ENCODE assay signal across 19 mouse cellular contexts in genomic region chr15:84741573-84741972, GRCm38 (mm10). TPM values are rescaled to one million over a fixed set of nuclear protein-coding genes. Genes with fewer than 3 reads are reported as not detected.
DNase-seq lines count a peak whose midpoint lies in the region; ATAC-seq and TF ChIP-seq lines count a peak whose summit lies in the region.
"Had no signal": no experiment of that assay in that cellular context is flagged by ENCODE, and none has a peak within 500 bp of the region (broad histone marks: within the 10 kb centered on the region; RNA-seq: fewer than 3 reads in every experiment).

No protein-coding gene starts in this region.

- ATAC-seq in heart, postnatal 0 days (ENCODE audit: insufficient read depth, low read depth): no peak
- no peak for ATAC-seq in heart, embryonic 11.5 days (replicated peaks; ENCODE audit: insufficient number of reproducible peaks, low FRiP score, low TSS enrichment)
- ATAC-seq in lung, embryonic 14.5 days (ENCODE audit: insufficient read depth): no peak
- no peak for ATAC-seq in granulocyte monocyte progenitor cell, adult 5-6 weeks (replicated peaks; ENCODE audit: poor library complexity, severe bottlenecking)
- ATAC-seq: activated CD4-positive, CD25-positive, alpha-beta regulatory T cell, adult 4 months; midbrain, embryonic 16.5 days; Patski had no signal

- peaks cover 9% of the 10 kb centered on the region; the same call in 1 of the 2 replicates for H3K4me1 ChIP-seq in heart, postnatal 0 days (ENCODE audit: control insufficient read depth, insufficient read depth)
- H3K4me1 ChIP-seq in heart, embryonic 11.5 days (ENCODE audit: control insufficient read depth, insufficient read depth, low read length): peaks cover 18% of the 10 kb centered on the region; the same call in 1 of the 2 replicates
- H3K4me1 ChIP-seq in lung, embryonic 14.5 days (ENCODE audit: insufficient read depth): no peaks in the 10 kb centered on the region
- H3K4me1 ChIP-seq in limb, embryonic 10.5 days: peaks cover 22% of the 10 kb centered on the region

- no peak for TF ChIP-seq EP300 in heart, postnatal 0 days (IDR thresholded peaks at IDR 0.05; ENCODE audit: low read depth)

- no peak for DNase-seq in heart, postnatal 0 days (ENCODE audit: low spot score)
- DNase-seq in lung, embryonic 14.5 days: no peak
- DNase-seq in lung, postnatal 4 days: no peak
- peak; percentile 19 to 25 for DNase-seq in B cell, adult 2 months
- peak; percentile 29 for DNase-seq in limb, embryonic 10.5 days (ENCODE audit: low spot score)
- DNase-seq: adrenal gland, postnatal 25 days; cerebellum, adult 9-10 months; gastrocnemius, postnatal 14 days; kidney, adult 8-10 months; layer of hippocampus, postnatal 36 days; thymus, postnatal 25 days had no signal

- H3K36me3 ChIP-seq in heart, postnatal 0 days (replicated peaks; ENCODE audit: control insufficient read depth, insufficient read depth, low read length): no peaks in the 10 kb centered on the region
- no peaks in the 10 kb centered on the region for H3K36me3 ChIP-seq in heart, embryonic 11.5 days (ENCODE audit: control insufficient read depth, insufficient read depth, low read length)
- H3K36me3 ChIP-seq in lung, embryonic 14.5 days (ENCODE audit: insufficient read depth): no peaks in the 10 kb centered on the region
- H3K36me3 ChIP-seq in limb, embryonic 10.5 days: no peaks in the 10 kb centered on the region
- H3K36me3 ChIP-seq: hindbrain, embryonic 15.5 days had no signal

- no peak overlapping the region for H3K4me3 ChIP-seq in heart, postnatal 0 days (ENCODE audit: low read depth, low read length)
- no peak overlapping the region for H3K4me3 ChIP-seq in heart, embryonic 11.5 days (ENCODE audit: low read depth, low read length)
- no peak overlapping the region for H3K4me3 ChIP-seq in lung, embryonic 14.5 days (ENCODE audit: low read depth, low read length)
- H3K4me3 ChIP-seq in limb, embryonic 10.5 days: no peak overlapping the region
- H3K4me3 ChIP-seq: hindbrain, embryonic 15.5 days had no signal

- H3K27ac ChIP-seq in heart, postnatal 0 days (ENCODE audit: low read depth): no peak overlapping the region
- no peak overlapping the region for H3K27ac ChIP-seq in heart, embryonic 11.5 days (ENCODE audit: low read depth, low read length)
- no peak overlapping the region for H3K27ac ChIP-seq in lung, embryonic 14.5 days (ENCODE audit: low read depth)
- H3K27ac ChIP-seq in limb, embryonic 10.5 days: no peak overlapping the region
- H3K27ac ChIP-seq: hindbrain, embryonic 15.5 days; macrophage had no signal

- H3K9ac ChIP-seq in heart, postnatal 0 days (replicated peaks; ENCODE audit: low read depth, low read length): no peak overlapping the region
- no peak overlapping the region for H3K9ac ChIP-seq in heart, embryonic 11.5 days (ENCODE audit: low read depth, low read length)
- H3K9ac ChIP-seq in lung, embryonic 14.5 days: no peak overlapping the region
- H3K9ac ChIP-seq: hindbrain, embryonic 15.5 days had no signal

- TF ChIP-seq CTCF in heart, postnatal 0 days (IDR thresholded peaks at IDR 0.05; ENCODE audit: low read depth): 0 out of 2 replicates have a peak, but pooled peaks have one; percentile 15
- peak; percentile 39; the same call in 1 of the 2 replicates for TF ChIP-seq CTCF in lung, embryonic 14.5 days (IDR thresholded peaks at IDR 0.05; ENCODE audit: low read depth)

- H3K9me3 ChIP-seq in heart, postnatal 0 days (replicated peaks; ENCODE audit: control insufficient read depth, low read length): no peaks in the 10 kb centered on the region
- no peaks in the 10 kb centered on the region for H3K9me3 ChIP-seq in heart, embryonic 11.5 days (replicated peaks; ENCODE audit: control insufficient read depth, low read length)
- no peaks in the 10 kb centered on the region for H3K9me3 ChIP-seq in lung, embryonic 14.5 days (ENCODE audit: low read depth, low read length)
- no peaks in the 10 kb centered on the region for H3K9me3 ChIP-seq in limb, embryonic 10.5 days (replicated peaks)
- H3K9me3 ChIP-seq: hindbrain, embryonic 15.5 days had no signal

- WGBS in heart, postnatal 0 days: 72% methylated on average over 3 of the region's 3 CpGs
- 67% methylated on average over 3 of the region's 3 CpGs for WGBS in heart, embryonic 11.5 days (ENCODE audit: insufficient replicate concordance)
- 57% methylated on average over 3 of the region's 3 CpGs for whole genome bisulfite sequencing in lung, embryonic 14.5 days
- 86% methylated on average over 3 of the region's 3 CpGs for WGBS in limb, embryonic 10.5 days

- no peaks in the 10 kb centered on the region for H3K27me3 ChIP-seq in heart, postnatal 0 days (ENCODE audit: control insufficient read depth, insufficient read depth, low read length)
- H3K27me3 ChIP-seq in heart, embryonic 11.5 days (ENCODE audit: control insufficient read depth, insufficient read depth, low read length): no peaks in the 10 kb centered on the region
- no peaks in the 10 kb centered on the region for H3K27me3 ChIP-seq in lung, embryonic 14.5 days (ENCODE audit: insufficient read depth, low read length)
- H3K27me3 ChIP-seq in limb, embryonic 10.5 days (ENCODE audit: low read depth, poor library complexity, severe bottlenecking): no peaks in the 10 kb centered on the region
- H3K27me3 ChIP-seq: hindbrain, embryonic 15.5 days; Patski had no signal

- H3K4me2 ChIP-seq in heart, postnatal 0 days (ENCODE audit: low read depth, low read length): no peak overlapping the region
- H3K4me2 ChIP-seq in heart, embryonic 11.5 days: no peak overlapping the region
- no peak overlapping the region for H3K4me2 ChIP-seq in lung, embryonic 14.5 days
- H3K4me2 ChIP-seq: hindbrain, embryonic 15.5 days had no signal

RNA-seq across cellular contexts. Expression of gene Arhgap8, which starts 21.7 kb away (rescaled TPM):
- 3.7 TPM in 1 of 2 replicates, not detected in the other for total RNA-seq in heart, postnatal 0 days (2014; rRNA removed; ENCODE audit: low replicate concordance)
- 1.2 and 1.3 TPM in 2 replicates for polyA plus RNA-seq in heart, postnatal 0 days (2015; fragmentation: Nextera tagmentation; extraction: Ambion mirVana)
- polyA plus RNA-seq in heart, embryonic 11.5 days (2014; fragmentation: Nextera tagmentation; extraction: Ambion mirVana): 2.7 TPM in 2 replicates
- polyA plus RNA-seq in lung, embryonic 14.5 days (2014; fragmentation: Nextera tagmentation; extraction: Ambion mirVana): 17.4 and 18.1 TPM in 2 replicates
- polyA plus RNA-seq in limb, embryonic 10.5 days (2016; fragmentation: Nextera tagmentation; extraction: Ambion mirVana): 3.5 and 4.1 TPM in 2 replicates
- total RNA-seq in granulocyte monocyte progenitor cell, adult 5-6 weeks (2014; fragmentation: Nextera tagmentation): not detected in 2 replicates
- total RNA-seq in granulocyte monocyte progenitor cell, adult 5-6 weeks (2017): not detected in 2 replicates
- total RNA-seq: liver, adult 2 months had no signal
- polyA plus RNA-seq: activated CD4-positive, CD25-positive, alpha-beta regulatory T cell, adult 4 months; macrophage had no signal

Comparison
In these comparisons a context has a peak if more than half of its experiments do, and no peak if none do; other contexts are left out.
1. DNase-seq: peak in B cell, adult 2 months (2 of 2) and limb, embryonic 10.5 days (single experiment); none in heart, postnatal 0 days (single experiment), lung, embryonic 14.5 days (single experiment) and lung, postnatal 4 days (0 of 2).